Mouse (Mus musculus) heart, embryonic 15.5 days (tissue): ENCODE data around the gene Ptprk. TPM values are rescaled to one million over a fixed set of nuclear protein-coding genes. Genes with fewer than 3 reads are reported as not detected.

ENCODE experiments used
- ATAC-seq: fragments of 200-750 bp; cut with Nextera tagmentation; replicated peaks from 2 replicates; pipeline ENCODE4 v1.8.0; 2017; ENCODE audit warnings: low read depth, moderate TSS enrichment; ENCODE audit not compliant: insufficient number of reproducible peaks, insufficient read depth, low FRiP score
- H3K27ac ChIP-seq: fragments of 300-500 bp; sonication (generic); 2 replicates; pipeline ENCODE4 v1.5.1; 2015; ENCODE audit warnings: mild to moderate bottlenecking, inconsistent platforms
- H3K27me3 ChIP-seq: fragments of 300-500 bp; sonication (generic); 2 replicates; pipeline ENCODE4 v1.6.1; 2015; ENCODE audit warnings: inconsistent platforms
- H3K36me3 ChIP-seq: fragments of 300-500 bp; sonication (generic); 2 replicates; pipeline ENCODE4 v1.6.1; 2015; ENCODE audit warnings: mild to moderate bottlenecking, inconsistent platforms
- H3K4me1 ChIP-seq: fragments of 300-500 bp; sonication (generic); replicated peaks from 2 replicates; pipeline ENCODE4 v1.6.1; 2015; ENCODE audit warnings: inconsistent platforms
- H3K4me2 ChIP-seq: fragments of 300-500 bp; sonication (generic); 2 replicates; pipeline ENCODE4 v1.6.1; 2015; ENCODE audit warnings: inconsistent platforms, mild to moderate bottlenecking, moderate library complexity
- H3K4me3 ChIP-seq: fragments of 300-500 bp; sonication (generic); 2 replicates; pipeline ENCODE4 v1.5.1; 2015; ENCODE audit warnings: mild to moderate bottlenecking, inconsistent platforms
- H3K9ac ChIP-seq: fragments of 300-500 bp; sonication (generic); 2 replicates; pipeline ENCODE4 v1.6.1; 2015; ENCODE audit warnings: mild to moderate bottlenecking, inconsistent platforms
- H3K9me3 ChIP-seq: fragments of 300-500 bp; sonication (generic); replicated peaks from 2 replicates; pipeline ENCODE4 v1.6.1; 2016; ENCODE audit warnings: inconsistent platforms
- WGBS: fragments of 180-500 bp; shearing (Covaris S2); methylation state at CpG from one replicate; pipeline ENCODE4 v1.1.7; 2015; ENCODE audit warnings: mixed read lengths; 5-methylcytosine and 5-hydroxymethylcytosine counted together
- polyA plus RNA-seq: library from polyadenylated mRNA; unstranded; fragments of >200 nt; fragmentation: Nextera tagmentation; extraction: Ambion mirVana; gene quantifications from 2 replicates; pipeline ENCODE4 v1.2.1, GENCODE M21; 2015

Ptprk gene
- polyA plus RNA-seq, 1 experiment from 2014 or later: 37.3 TPM

- H3K4me3 ChIP-seq: no peak overlapping the region
- no peak overlapping the region for H3K4me2 ChIP-seq
- no peak for ATAC-seq
- H3K27me3 ChIP-seq: no peaks in the 10 kb centered on the region
- no peak overlapping the region for H3K9ac ChIP-seq
- 74% methylated on average over 3 of the region's 3 CpGs for WGBS
- no peaks in the 10 kb centered on the region for H3K36me3 ChIP-seq
- no peaks in the 10 kb centered on the region for H3K9me3 ChIP-seq
- peaks cover 8% of the 10 kb centered on the region for H3K4me1 ChIP-seq
- no peak overlapping the region for H3K27ac ChIP-seq
These were observed 423.9 kb downstream of the Ptprk start for GRCm38 (mm10) chr10:28498504-28498903.

- H3K4me3 ChIP-seq: no peak overlapping the region
- 74% methylated on average over 2 of the region's 2 CpGs for WGBS
- ATAC-seq: no peak
- H3K27ac ChIP-seq: no peak overlapping the region
- no peaks in the 10 kb centered on the region for H3K4me1 ChIP-seq
- H3K27me3 ChIP-seq: no peaks in the 10 kb centered on the region
- H3K9me3 ChIP-seq: no peaks in the 10 kb centered on the region
- H3K9ac ChIP-seq: no peak overlapping the region
- no peak overlapping the region for H3K4me2 ChIP-seq
- H3K36me3 ChIP-seq: no peaks in the 10 kb centered on the region
These were observed 439.0 kb downstream of the Ptprk start for GRCm38 (mm10) chr10:28513601-28514000.

- ATAC-seq: no peak
- Histone ChIP-seq H3K4me2 (no peak overlapping the region), H3K9me3 (no peaks in the 10 kb centered on the region), H3K27me3 (no peaks in the 10 kb centered on the region), H3K4me1 (no peaks in the 10 kb centered on the region), H3K27ac (no peak overlapping the region), H3K9ac (no peak overlapping the region), H3K36me3 (no peaks in the 10 kb centered on the region), H3K4me3 (no peak overlapping the region)
- WGBS: 85% methylated on average over 5 of the region's 5 CpGs
These were observed 441.5 kb downstream of the Ptprk start for GRCm38 (mm10) chr10:28516147-28516546.

GRCm38 (mm10) chr10:28518297-28518696 lies 443.7 kb downstream of the Ptprk start:
- H3K4me3 ChIP-seq: no peak overlapping the region
- no peak overlapping the region for H3K27ac ChIP-seq
- H3K4me1 ChIP-seq: no peaks in the 10 kb centered on the region; the same call in 1 of the 2 replicates
- WGBS: 55% methylated on average over 3 of the region's 3 CpGs
- H3K4me2 ChIP-seq: no peak overlapping the region
- ATAC-seq: no peak
- H3K9ac ChIP-seq: no peak overlapping the region
- H3K9me3 ChIP-seq: no peaks in the 10 kb centered on the region
- no peaks in the 10 kb centered on the region for H3K27me3 ChIP-seq
- no peaks in the 10 kb centered on the region for H3K36me3 ChIP-seq

GRCm38 (mm10) chr10:28519861-28520260 lies 445.2 kb downstream of the Ptprk start:
- Histone ChIP-seq H3K9me3 (no peaks in the 10 kb centered on the region), H3K36me3 (no peaks in the 10 kb centered on the region), H3K9ac (no peak overlapping the region), H3K27ac (no peak overlapping the region), H3K27me3 (no peaks in the 10 kb centered on the region), H3K4me2 (no peak overlapping the region), H3K4me3 (no peak overlapping the region), H3K4me1 (peaks cover 9% of the 10 kb centered on the region)
- WGBS: 63% methylated on average over 1 of the region's 1 CpGs
- no peak for ATAC-seq

GRCm38 (mm10) chr10:28523992-28524735 lies 449.5 kb downstream of the Ptprk start:
- H3K4me3 ChIP-seq: no peak overlapping the region
- peaks cover 14% of the 10 kb centered on the region for H3K4me1 ChIP-seq
- no peaks in the 10 kb centered on the region for H3K36me3 ChIP-seq
- ATAC-seq: peak; percentile 80
- no peaks in the 10 kb centered on the region for H3K27me3 ChIP-seq
- H3K9me3 ChIP-seq: no peaks in the 10 kb centered on the region
- 40% methylated on average over 14 of the region's 14 CpGs for WGBS
- H3K27ac ChIP-seq: peak overlapping the region; percentile 68
- peak overlapping the region; percentile 42 for H3K4me2 ChIP-seq
- no peak overlapping the region for H3K9ac ChIP-seq

- Histone ChIP-seq H3K4me3 (no peak overlapping the region), H3K27ac (0 out of 2 replicates have a peak overlapping the region, but pooled peaks have one; percentile 27), H3K36me3 (no peaks in the 10 kb centered on the region), H3K27me3 (no peaks in the 10 kb centered on the region), H3K4me2 (0 out of 2 replicates have a peak overlapping the region, but pooled peaks have one; percentile 30), H3K4me1 (0 out of 2 replicates have a peak, but pooled peaks cover 4% of the 10 kb centered on the region), H3K9me3 (no peaks in the 10 kb centered on the region), H3K9ac (no peak overlapping the region)
- no peak for ATAC-seq
- 44% methylated on average over 4 of the region's 4 CpGs for WGBS
These were observed 466.0 kb downstream of the Ptprk start for GRCm38 (mm10) chr10:28540595-28540994.

GRCm38 (mm10) chr10:28542754-28543153 lies 468.1 kb downstream of the Ptprk start:
- H3K27me3 ChIP-seq: no peaks in the 10 kb centered on the region
- 0 out of 2 replicates have a peak, but pooled peaks cover 4% of the 10 kb centered on the region for H3K4me1 ChIP-seq
- H3K4me3 ChIP-seq: no peak overlapping the region
- H3K36me3 ChIP-seq: no peaks in the 10 kb centered on the region
- no peak overlapping the region for H3K9ac ChIP-seq
- no peaks in the 10 kb centered on the region for H3K9me3 ChIP-seq
- H3K27ac ChIP-seq: no peak overlapping the region
- ATAC-seq: no peak
- WGBS: 69% methylated on average over 1 of the region's 1 CpGs
- H3K4me2 ChIP-seq: no peak overlapping the region

- Histone ChIP-seq H3K9me3 (no peaks in the 10 kb centered on the region), H3K4me2 (no peak overlapping the region), H3K9ac (no peak overlapping the region), H3K4me1 (no peaks in the 10 kb centered on the region), H3K27me3 (no peaks in the 10 kb centered on the region), H3K36me3 (no peaks in the 10 kb centered on the region), H3K4me3 (no peak overlapping the region), H3K27ac (no peak overlapping the region)
- no peak for ATAC-seq
- 56% methylated on average over 4 of the region's 4 CpGs for WGBS
These were observed 475.9 kb downstream of the Ptprk start for GRCm38 (mm10) chr10:28550549-28550948.

- ATAC-seq: no peak
- no peaks in the 10 kb centered on the region for H3K36me3 ChIP-seq
- no peaks in the 10 kb centered on the region for H3K4me1 ChIP-seq
- no peaks in the 10 kb centered on the region for H3K9me3 ChIP-seq
- 90% methylated on average over 2 of the region's 2 CpGs for WGBS
- no peak overlapping the region for H3K4me2 ChIP-seq
- H3K27me3 ChIP-seq: no peaks in the 10 kb centered on the region
- no peak overlapping the region for H3K27ac ChIP-seq
- no peak overlapping the region for H3K4me3 ChIP-seq
- H3K9ac ChIP-seq: no peak overlapping the region
These were observed 477.4 kb downstream of the Ptprk start for GRCm38 (mm10) chr10:28552068-28552467.

- Histone ChIP-seq H3K4me2 (no peak overlapping the region), H3K9ac (no peak overlapping the region), H3K27ac (no peak overlapping the region), H3K4me3 (no peak overlapping the region), H3K4me1 (no peaks in the 10 kb centered on the region), H3K9me3 (no peaks in the 10 kb centered on the region), H3K36me3 (peaks cover 9% of the 10 kb centered on the region; the same call in 1 of the 2 replicates), H3K27me3 (no peaks in the 10 kb centered on the region)
- WGBS: 86% methylated on average over 3 of the region's 3 CpGs
- no peak for ATAC-seq
These were observed 489.6 kb downstream of the Ptprk start for GRCm38 (mm10) chr10:28564110-28564674.

GRCm38 (mm10) chr10:28566378-28566777 lies 491.8 kb downstream of the Ptprk start:
- 66% methylated on average over 4 of the region's 4 CpGs for WGBS
- H3K27ac ChIP-seq: no peak overlapping the region
- no peaks in the 10 kb centered on the region for H3K27me3 ChIP-seq
- H3K9me3 ChIP-seq: no peaks in the 10 kb centered on the region
- no peaks in the 10 kb centered on the region for H3K4me1 ChIP-seq
- H3K4me3 ChIP-seq: no peak overlapping the region
- peaks cover 9% of the 10 kb centered on the region; the same call in 1 of the 2 replicates for H3K36me3 ChIP-seq
- no peak overlapping the region for H3K9ac ChIP-seq
- ATAC-seq: no peak
- no peak overlapping the region for H3K4me2 ChIP-seq
